Mouse (Mus musculus) embryo, embryonic 9.5 days (tissue): ENCODE results near the gene Ak1.

Source experiments
- DNase-seq: peaks from one replicate; pipeline ENCODE4 v3.0.0-alpha.2; 2017; ENCODE audit errors: extremely low spot score

Gene Ak1

DNA sequence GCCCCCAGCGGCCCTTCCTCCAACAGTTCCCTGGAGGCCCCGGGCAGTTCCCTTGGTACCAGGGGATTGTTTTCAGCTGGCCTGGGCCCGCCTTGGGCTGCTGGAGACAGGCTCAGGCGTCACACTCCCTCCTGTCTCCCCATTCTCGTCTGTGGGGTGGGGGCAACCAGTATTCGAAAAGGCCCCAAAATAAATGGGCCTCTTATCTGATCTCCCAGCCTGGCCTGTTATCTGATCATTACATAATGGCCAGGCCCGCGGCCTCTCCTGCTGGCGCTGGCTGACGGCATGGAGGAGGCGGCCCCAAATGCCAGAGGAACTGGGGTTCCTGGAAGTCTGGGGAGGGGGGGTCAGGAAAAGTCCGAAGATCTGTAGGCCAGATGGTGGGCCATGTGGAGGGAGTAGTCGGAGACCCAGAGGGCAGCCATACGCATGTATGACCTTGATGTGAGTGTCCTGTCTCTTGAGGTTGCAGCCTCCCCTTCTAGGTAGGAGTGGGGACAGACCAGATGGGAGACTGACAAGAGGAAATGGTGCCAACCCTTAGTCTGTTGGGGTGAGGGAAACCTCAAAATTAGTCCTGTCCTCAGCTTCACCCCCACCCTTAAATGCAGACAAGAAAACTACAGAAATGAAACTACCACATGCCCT lies 33.3 kb downstream of the Ak1 start:
- DNase-seq: no peak

DNA sequence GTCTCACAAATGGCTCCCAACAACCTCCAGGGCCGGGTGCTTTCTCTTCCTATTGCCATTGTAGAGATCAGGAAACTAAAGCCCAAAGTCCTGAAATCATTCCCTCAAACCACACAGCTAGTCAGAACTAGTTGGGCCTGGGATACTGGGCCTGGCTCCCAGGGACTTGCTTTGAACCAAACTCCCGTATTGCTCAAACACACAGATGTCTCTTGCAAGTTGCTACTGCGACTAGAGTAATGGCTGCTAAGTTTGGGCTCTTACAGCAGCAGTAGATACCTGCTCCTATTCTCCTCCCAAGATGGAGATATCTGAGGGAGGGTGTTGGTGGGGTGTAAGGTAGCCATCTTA lies 33.8 kb downstream of the Ak1 start:
- no peak for DNase-seq

DNA sequence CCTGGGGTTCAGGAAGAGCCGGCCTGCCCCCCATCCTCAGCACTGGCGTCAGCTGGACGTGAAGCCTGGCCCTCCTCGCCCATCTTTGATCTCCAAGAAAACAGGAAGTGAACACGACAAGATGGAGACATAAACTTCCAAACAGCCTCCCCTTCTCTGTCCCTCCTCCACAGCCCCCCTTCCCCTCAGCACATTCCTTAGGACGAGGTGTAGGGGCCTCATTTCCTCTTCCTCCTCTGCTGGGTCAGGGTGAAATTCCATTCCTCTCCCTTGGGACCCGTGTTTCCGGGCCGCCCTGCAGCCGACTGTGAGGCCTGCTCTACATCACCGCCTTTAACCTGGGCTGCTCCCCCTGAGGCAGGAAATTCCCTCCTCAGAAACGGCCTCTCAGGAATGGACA lies 34.3 kb downstream of the Ak1 start:
- DNase-seq: peak; percentile 51

DNA sequence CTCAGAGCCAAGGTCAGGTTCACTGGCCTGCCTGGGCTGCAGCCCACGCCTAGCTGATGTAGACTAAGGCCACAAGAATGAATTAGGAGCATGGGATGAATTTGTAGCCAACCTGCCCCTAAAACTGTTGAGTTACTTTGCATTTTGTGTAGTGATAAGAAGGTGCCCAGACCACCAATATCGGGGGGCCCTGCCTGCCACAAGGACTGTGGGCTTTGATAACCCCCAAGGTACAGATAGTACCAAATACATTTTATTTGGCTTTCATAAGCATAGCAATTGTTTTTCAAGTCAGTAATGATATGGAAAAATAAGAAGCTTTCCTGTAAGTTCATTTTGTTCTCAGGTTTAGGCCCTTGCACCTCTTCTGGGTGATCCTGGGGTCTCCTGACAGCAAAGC lies 37.3 kb downstream of the Ak1 start:
- DNase-seq: no peak

DNA sequence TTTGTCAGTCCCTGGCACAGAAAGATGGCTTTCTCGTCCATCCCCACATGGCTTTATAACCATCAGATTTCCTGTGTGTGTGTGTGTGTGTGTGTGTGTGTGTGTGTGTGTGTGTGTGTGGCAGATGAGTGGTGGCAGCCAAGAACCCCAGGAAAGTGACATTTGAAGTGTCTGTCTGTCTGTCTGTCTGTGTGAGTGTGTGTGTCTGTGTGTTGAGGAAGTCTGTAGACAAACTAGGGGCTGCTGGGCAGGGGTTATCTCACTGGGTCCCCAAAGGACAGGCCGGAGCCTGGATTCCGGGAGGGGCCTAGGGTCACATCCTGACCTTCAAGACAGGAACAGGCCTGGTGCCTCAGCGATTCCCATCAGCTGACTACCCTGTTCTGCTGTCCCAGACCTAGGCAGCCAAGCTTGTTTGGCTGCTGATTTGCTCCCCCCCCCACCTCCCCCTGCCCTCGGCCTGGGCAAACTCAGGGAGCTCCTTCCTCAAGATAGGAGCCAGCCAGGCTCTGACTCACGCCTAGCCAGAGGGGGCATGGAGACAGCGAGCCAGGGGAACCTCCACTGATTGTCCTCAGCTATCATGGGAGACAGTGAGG lies 40.0 kb downstream of the Ak1 start:
- peak; percentile 31 for DNase-seq

DNA sequence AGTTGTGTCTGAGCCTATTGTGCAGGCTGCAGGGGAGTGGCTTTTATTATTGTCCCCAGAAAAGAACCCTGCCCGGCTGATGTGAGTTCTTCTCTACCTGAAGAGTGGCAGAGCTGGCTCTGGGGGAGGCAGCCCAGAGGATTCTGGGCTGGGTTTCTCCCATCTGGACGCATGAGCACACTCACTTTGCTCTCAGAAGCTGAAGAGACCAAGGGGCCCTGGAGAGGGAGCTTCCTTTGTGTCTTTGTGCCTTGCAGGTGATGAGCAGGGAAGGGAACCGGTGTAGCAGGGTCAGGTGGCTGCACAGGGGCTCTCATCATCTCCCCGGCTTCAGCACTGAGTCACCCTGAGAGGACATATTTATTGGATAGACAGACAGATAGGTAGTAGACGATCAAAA lies 40.7 kb downstream of the Ak1 start:
- no peak for DNase-seq

DNA sequence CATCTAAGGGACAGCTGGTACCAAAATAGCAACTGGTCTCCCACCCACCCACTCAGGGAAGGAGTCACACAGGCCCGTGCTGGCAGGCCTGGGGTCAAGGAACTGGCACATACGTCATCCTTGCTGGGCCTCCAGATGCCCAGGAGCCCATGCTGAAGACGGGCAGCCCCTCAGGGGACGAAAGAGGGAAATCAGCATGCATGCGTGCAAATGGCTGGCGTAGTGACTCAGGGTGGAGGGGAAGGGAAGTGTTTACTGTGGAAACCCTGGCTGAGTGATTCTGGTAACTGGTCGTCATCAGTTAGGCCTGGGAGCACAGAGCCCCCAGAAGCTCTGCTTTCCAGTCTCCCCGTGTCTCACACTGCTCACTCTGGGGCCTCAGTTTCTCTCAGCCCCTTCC lies 43.8 kb downstream of the Ak1 start:
- no peak for DNase-seq

DNA sequence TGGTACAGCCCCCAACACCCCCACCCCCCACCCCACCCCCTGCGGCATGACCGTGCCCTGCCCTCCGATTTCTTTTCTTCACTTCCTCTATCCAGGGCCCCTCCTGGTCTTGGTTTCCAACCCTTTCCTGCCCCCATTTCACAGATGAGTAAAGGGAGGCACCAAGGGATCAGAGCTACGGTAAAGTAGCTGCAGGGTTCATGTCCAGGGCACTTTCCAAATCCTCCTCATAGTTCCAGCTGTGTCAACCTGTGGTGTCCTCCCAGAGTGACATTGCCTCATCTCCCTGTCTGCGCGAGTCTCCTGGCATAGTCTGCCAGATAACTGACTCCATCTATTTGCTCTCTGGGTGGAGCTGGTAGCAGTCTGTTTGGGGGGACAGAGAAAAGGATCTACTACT lies 44.3 kb downstream of the Ak1 start:
- no peak for DNase-seq

DNA sequence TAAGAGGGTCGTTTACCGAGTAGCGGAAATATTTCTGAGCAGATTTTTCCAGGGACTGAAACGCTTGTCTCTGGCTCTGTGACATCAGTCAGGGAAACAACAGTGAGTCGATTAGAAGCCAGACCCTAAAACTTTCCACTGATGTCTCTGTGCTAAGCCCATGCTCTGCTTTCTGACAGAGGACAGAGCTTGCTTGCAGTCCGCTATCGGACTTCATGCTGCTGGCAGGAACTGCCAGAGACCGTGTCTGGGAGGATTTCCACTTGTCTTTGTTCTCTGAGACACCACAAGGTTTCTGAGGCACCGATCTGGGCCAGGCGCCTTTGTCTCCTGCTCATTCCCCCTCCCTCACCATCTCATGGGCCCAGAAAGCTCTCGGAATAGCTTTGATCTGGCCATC lies 46.2 kb downstream of the Ak1 start:
- no peak for DNase-seq

DNA sequence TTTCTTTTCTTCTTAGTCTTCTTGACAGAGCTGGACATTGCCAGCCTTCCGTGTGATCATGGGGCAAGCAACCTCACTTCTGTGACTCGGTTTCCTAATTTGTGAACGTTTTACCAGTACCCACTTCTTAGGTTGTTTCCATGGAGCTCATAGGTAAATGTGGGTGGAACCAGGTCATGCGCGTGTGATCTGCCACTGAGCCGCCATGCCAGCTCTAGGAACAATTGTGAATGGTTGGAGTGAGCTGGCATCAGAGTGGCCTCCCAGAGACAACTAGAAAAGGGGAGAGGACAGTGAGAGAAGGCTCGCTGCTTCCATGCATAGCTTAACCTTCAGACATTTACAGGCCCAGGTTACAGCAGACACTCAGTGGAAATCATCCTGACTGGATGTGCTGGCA lies 46.6 kb downstream of the Ak1 start:
- DNase-seq: no peak

DNA sequence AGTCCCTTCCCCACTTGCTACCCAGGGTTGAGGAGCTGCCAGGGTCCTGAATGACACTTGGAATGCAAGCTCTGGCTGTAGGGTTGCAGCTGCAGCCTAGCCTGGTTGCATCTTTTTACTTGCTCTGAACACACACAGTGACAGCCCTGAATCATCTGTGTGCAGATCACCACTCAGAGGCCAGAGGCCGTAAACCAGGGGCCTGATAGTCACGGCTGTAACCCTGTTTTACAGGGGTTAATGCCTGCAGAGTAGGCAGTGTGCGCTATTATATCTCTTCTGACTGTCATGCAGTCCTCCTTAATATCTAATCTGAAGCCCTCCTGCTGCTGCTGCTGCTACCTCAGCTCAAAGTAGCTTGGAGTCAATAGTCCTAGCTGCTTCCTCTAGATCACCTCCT lies 48.3 kb downstream of the Ak1 start:
- DNase-seq: no peak

DNA sequence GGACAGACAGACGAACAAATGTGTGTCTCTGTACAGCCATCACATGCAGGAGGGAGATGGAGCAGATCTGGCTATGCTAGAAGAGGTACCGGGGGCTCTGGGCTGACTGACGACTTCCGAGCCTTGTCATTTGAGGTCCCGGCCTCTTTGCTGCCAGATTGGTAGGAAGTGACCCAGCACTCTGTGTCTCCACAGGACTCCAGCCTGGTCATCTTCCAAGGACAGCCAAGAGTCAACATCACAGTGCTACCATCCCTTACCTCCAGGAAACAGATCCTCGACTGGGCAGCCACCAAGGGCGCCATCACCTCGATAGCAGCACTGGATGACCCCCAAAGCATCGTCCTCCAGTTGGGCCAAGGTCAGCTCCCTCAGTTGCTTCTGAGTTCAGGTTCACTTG lies 49.6 kb downstream of the Ak1 start:
- no peak for DNase-seq

DNA sequence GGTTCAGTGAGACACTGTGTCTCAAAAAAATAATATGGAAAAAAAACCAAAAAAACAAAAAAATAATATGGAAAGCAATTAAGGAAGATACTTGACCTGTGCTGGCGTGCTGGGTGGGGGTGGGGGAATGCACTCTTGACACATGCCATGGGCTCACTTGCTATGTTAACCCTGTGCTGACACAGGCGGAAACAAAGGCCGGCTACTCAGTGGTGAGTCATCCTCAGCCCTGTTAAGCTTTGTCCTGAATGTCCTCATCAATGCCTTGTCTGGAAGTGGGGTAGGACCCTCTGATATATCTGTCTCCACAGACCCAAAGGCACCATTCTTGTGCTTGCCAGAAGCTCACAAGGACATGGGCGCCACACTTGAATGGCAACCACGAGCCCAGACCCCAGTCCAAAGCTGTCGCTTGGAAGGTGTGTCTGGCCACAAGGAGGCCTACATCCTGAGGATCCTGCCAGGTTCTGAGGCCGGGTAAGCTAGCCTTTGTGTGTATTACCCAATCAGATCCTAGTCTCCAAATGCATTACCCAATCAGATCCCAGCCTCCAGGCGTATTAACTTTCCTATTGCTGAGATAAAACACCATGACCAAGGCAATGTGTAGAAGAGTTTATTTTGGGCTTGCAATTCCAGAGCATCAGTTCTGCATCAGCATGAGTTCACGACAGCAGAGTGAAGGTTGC lies 50.5 kb downstream of the Ak1 start:
- DNase-seq: no peak

DNA sequence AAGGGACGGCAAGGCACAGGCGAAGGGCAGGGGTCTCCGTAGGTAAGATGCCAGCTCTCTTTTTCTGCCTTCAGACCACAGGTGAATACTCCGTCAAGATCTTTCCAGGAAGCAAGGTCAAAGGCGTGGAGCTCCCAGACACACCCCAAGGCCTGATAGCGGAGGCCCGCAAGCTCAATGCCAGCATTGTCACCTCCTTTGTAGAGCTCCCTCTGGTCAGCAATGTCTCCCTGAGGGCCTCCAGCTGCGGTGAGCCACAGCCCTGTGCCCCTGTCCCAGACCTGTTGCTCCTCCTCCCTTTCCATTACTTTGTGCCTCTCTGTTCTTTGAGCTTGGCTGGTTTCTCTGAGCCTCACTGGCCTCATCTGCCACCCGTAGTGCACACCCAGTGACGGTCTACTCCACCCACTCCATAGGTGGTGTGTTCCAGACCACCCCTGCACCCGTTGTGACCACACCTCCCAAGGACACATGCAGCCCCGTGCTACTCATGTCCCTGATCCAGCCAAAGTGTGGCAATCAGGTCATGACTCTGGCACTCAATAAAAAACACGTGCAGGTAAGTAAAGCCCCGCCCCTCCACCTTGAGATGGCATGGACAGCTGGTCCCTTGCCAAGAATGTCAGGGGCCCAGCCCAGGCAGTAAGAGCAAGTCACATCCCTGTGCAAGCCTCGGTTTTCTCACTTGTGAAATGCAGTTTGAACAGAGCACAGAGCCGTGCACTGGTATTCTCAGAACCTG lies 51.8 kb downstream of the Ak1 start:
- DNase-seq: no peak

DNA sequence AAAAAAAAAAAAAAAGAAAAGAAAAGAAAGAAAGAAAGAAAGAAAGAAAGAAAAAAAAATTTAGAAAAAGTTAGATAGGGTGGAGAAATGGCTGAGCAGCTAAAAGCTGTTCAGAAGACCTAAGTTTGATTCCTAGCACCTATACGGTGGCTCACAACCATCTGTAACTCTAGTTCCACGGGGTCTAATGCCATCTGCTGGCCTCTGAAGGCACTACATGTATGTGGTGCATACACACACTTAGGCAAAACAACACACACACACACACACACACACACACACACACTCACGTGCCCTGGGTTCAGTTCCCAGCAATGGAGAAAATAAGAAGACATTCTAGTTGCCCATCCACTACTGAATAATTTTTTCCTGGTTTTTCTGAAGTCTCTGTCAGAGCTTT lies 55.3 kb downstream of the Ak1 start:
- no peak for DNase-seq

DNA sequence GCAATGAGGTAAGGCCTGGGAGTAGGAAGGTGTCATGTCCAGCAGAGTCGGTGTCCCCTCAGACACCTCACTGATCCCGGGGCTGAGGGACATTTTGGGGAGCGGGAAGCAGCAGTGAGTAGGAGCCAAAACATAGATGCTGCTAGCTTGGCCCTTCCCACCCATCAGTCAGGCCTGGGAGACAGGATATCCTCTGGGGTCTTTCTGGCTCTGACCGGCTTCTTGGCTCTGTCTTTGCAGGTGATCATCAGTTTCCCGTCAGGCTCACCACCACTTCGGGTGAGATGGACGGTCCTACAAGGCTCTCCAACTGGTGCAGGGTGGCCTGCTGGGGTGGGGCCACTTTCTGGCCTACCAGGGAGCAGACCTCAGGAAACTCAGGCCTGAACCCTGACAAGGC lies 56.1 kb downstream of the Ak1 start:
- no peak for DNase-seq

DNA sequence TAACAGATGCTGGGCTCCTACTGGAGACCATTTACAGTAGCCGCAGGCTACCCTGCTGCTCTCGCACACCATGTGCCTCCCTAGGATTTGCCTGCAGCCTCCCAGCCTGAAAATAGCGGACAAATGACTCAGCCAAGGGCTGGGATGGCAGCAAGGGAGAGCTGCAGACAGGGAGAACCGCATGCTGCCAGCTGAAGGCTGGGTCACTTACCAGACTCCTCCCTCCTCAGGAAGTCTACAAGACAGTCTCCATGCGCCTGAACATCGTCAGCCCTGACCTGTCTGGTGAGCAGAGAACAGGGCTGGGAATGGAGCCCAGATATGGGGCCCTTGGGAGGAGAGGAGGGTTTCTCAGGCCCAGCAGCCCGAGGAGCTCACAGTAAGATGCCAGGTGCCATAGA lies 58.5 kb downstream of the Ak1 start:
- DNase-seq: no peak

DNA sequence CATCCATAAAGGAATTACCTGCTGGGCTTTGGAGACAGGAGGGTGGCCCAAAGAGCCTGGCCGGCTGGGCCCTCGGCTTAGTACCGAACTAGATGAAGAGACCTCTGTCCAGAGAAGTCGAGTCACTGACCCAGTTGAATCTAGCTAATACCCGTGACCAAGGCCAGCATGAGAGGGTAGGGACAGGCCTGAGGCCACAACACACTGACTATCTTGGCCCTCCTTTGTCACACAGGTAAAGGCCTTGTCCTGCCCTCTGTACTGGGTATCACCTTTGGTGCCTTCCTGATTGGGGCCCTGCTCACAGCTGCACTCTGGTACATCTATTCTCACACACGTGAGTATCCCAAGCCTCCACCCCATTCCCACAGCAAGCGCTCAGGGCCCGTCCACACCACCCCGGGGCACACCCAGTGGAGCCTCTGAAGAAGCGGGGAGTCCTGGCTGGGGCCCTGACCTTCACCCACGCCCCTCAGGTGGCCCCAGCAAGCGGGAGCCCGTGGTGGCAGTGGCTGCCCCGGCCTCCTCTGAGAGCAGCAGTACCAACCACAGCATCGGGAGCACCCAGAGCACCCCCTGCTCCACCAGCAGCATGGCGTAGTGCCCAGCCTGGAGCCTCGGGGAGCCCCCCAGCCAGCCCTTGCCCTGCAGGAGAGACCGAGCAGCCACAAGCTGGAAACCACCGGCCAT lies 59.5 kb downstream of the Ak1 start:
- no peak for DNase-seq

DNA sequence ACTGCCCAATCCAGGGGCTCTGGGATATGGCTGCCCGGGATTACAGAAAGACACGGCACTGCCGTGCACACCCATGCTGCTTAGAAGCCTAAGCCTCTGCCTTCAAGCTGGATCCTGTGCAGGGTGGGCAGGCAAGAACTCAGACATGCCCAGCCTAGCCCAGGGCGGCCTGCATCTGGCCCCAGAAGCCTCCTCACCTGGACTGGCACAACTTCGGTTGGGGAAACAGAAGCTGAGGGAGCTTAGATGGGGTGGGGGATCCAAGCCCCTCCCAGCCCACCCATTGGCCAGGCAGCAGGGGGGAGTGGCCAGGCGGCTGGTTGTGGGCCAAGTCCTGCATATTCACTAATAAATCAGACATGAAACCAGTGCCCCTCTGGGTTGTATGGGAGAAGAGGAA lies 60.2 kb downstream of the Ak1 start:
- no peak for DNase-seq

DNA sequence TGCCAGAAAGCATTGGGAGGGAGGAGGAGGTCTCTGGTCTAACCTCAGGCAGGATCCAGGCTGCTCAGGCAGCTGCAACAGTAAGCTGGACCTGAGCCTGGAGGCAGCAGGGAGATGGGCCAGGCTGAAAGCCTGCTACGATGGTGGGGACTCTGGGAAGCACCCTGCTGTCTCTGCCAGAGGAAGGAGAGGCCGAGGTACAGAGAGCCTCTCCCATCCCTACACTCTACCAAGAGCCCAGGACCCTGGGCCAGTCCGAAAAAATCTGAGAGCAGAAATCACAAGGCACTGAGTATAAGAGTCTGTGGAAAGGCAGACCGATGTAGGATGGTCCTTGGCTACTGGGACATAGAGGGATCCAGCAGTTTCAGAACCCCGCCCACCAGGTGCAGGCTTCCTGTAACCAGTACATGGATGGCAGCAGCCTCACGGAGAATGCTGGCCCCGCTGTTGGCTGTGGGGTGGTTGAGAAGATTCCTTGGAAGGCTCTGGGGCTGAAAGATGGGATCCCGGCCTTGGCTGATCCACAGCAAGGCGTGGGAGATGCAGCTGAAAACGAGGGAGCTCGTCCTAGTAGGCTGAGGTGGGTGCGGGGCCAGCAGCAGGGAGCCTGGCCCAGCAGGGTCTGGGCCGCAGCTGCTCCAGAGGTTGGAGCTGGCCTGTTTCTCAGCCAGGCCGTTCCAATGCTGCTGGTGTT lies 61.3 kb downstream of the Ak1 start:
- no peak for DNase-seq

DNA sequence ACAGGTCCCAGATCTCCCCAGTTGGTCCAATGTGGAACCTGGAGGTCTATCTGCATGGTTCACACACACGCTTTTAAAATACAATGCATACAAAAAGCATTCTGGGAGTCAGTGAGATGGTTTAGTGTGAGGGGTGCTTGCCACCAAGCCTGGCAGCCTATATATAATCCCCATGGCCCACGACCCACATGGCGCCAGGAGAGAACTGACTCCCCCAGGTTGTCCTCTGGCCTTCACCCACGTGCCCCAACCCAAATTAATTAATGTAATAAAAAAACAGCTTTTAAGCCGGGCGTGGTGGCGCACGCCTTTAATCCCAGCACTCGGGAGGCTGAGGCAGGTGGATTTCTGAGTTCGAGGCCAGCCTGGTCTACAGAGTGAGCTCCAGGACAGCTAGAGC lies 62.1 kb downstream of the Ak1 start:
- DNase-seq: no peak
